Mouse (Mus musculus) stomach, embryonic 15.5 days (tissue): Measurements from ENCODE around the gene Olfr1357. TPM values are rescaled to one million over a fixed set of nuclear protein-coding genes. Genes with fewer than 3 reads are reported as not detected.
A peak's percentile ranks its signal among the peaks of the same experiment; 100 is the strongest.

Experiments
- ATAC-seq: fragments of 200-750 bp; cut with Nextera tagmentation; 2 replicates; pipeline ENCODE4 v1.8.0; 2017; ENCODE audit warnings: low read depth, moderate number of reproducible peaks, moderate TSS enrichment; ENCODE audit not compliant: insufficient read depth, low FRiP score
- H3K27ac ChIP-seq: fragments of 300-500 bp; sonication (generic); 2 replicates; pipeline ENCODE4 v1.5.1; 2015; ENCODE audit warnings: mild to moderate bottlenecking, inconsistent platforms
- H3K27me3 ChIP-seq: fragments of 300-500 bp; sonication (generic); replicated peaks from 2 replicates; pipeline ENCODE4 v1.6.1; 2015; ENCODE audit warnings: inconsistent platforms
- H3K36me3 ChIP-seq: fragments of 300-500 bp; sonication (generic); 2 replicates; pipeline ENCODE4 v1.6.1; 2015; ENCODE audit warnings: inconsistent platforms
- H3K4me1 ChIP-seq: fragments of 300-500 bp; sonication (generic); 2 replicates; pipeline ENCODE4 v1.6.1; 2015; ENCODE audit warnings: inconsistent platforms
- H3K4me2 ChIP-seq: fragments of 300-500 bp; sonication (generic); 2 replicates; pipeline ENCODE4 v1.6.1; 2015; ENCODE audit warnings: mild to moderate bottlenecking, inconsistent platforms
- H3K4me3 ChIP-seq: fragments of 300-500 bp; sonication (generic); replicated peaks from 2 replicates; pipeline ENCODE4 v1.5.1; 2015; ENCODE audit warnings: inconsistent platforms
- H3K9ac ChIP-seq: fragments of 300-500 bp; sonication (generic); 2 replicates; pipeline ENCODE4 v1.6.1; 2015; ENCODE audit warnings: inconsistent platforms
- H3K9me3 ChIP-seq: fragments of 300-500 bp; sonication (generic); 2 replicates; pipeline ENCODE4 v1.6.1; 2016; ENCODE audit warnings: inconsistent platforms
- WGBS: fragments of 180-500 bp; shearing (Covaris S2); methylation state at CpG from one replicate; pipeline ENCODE4 v1.1.7; 2015; 5-methylcytosine and 5-hydroxymethylcytosine counted together
- polyA plus RNA-seq: library from polyadenylated mRNA; unstranded; fragments of >200 nt; fragmentation: Nextera tagmentation; extraction: Ambion mirVana; gene quantifications from 2 replicates; pipeline ENCODE4 v1.2.1, GENCODE M21; 2015

Gene Olfr1357
- polyA plus RNA-seq, 1 experiment from 2014 or later: not detected

GRCm38 (mm10) chr10:78592856-78593379 is 25.0 kb downstream of the Olfr1357 start:
- H3K4me3 ChIP-seq: no peak overlapping the region
- WGBS: 77% methylated on average over 4 of the region's 4 CpGs
- no peaks in the 10 kb centered on the region for H3K9me3 ChIP-seq
- H3K9ac ChIP-seq: no peak overlapping the region
- H3K36me3 ChIP-seq: peaks cover 19% of the 10 kb centered on the region
- H3K27ac ChIP-seq: no peak overlapping the region
- no peak overlapping the region for H3K4me2 ChIP-seq
- H3K4me1 ChIP-seq: peaks cover 7% of the 10 kb centered on the region; the same call in 1 of the 2 replicates
- no peak for ATAC-seq
- no peaks in the 10 kb centered on the region for H3K27me3 ChIP-seq

- H3K27ac ChIP-seq: peak within 1 kb of the TSS; percentile 84
- peak; percentile 41; the same call in 1 of the 2 replicates for ATAC-seq
- H3K36me3 ChIP-seq: peaks cover 28% of the 10 kb centered on the region
- 3% methylated on average over 49 of the region's 54 CpGs for WGBS
- no peaks in the 10 kb centered on the region for H3K9me3 ChIP-seq
- peak within 1 kb of the TSS; percentile 53 for H3K9ac ChIP-seq
- peaks cover 7% of the 10 kb centered on the region; the same call in 1 of the 2 replicates for H3K4me1 ChIP-seq
- peak within 1 kb of the TSS; percentile 73 for H3K4me2 ChIP-seq
- H3K27me3 ChIP-seq: no peaks in the 10 kb centered on the region
- H3K4me3 ChIP-seq: peak within 1 kb of the TSS; percentile 56
Observed at GRCm38 (mm10) chr10:78591406-78592328, 26.2 kb downstream of the Olfr1357 start, which contains the start of gene Syde1. Gene Syde1 (minus strand): TSS chr10:78591964.

GRCm38 (mm10) chr10:78590744-78591143 is 27.1 kb downstream of the Olfr1357 start:
- Histone ChIP-seq H3K9me3 (no peaks in the 10 kb centered on the region), H3K4me2 (peak overlapping the region; percentile 73), H3K27ac (peak overlapping the region; percentile 84), H3K9ac (peak overlapping the region; percentile 53), H3K27me3 (no peaks in the 10 kb centered on the region), H3K4me1 (peaks cover 7% of the 10 kb centered on the region; the same call in 1 of the 2 replicates), H3K4me3 (peak overlapping the region; percentile 56), H3K36me3 (peaks cover 37% of the 10 kb centered on the region)
- 0 out of 2 replicates have a peak, but pooled peaks have one; percentile 32 for ATAC-seq
- WGBS: 21% methylated on average over 9 of the region's 9 CpGs

- no peaks in the 10 kb centered on the region for H3K9me3 ChIP-seq
- H3K36me3 ChIP-seq: peaks cover 45% of the 10 kb centered on the region
- no peak overlapping the region for H3K27ac ChIP-seq
- peaks cover 7% of the 10 kb centered on the region; the same call in 1 of the 2 replicates for H3K4me1 ChIP-seq
- ATAC-seq: no peak
- H3K4me3 ChIP-seq: peak overlapping the region; percentile 56
- H3K4me2 ChIP-seq: peak overlapping the region; percentile 73
- no peak overlapping the region for H3K9ac ChIP-seq
- WGBS: 86% methylated on average over 8 of the region's 8 CpGs
- no peaks in the 10 kb centered on the region for H3K27me3 ChIP-seq
Observed at GRCm38 (mm10) chr10:78589901-78590300, 28.0 kb downstream of the Olfr1357 start.

- no peaks in the 10 kb centered on the region for H3K27me3 ChIP-seq
- peaks cover 7% of the 10 kb centered on the region; the same call in 1 of the 2 replicates for H3K4me1 ChIP-seq
- H3K9ac ChIP-seq: no peak overlapping the region
- WGBS: 95% methylated on average over 18 of the region's 18 CpGs
- H3K4me3 ChIP-seq: no peak overlapping the region
- no peak for ATAC-seq
- no peak overlapping the region for H3K4me2 ChIP-seq
- H3K9me3 ChIP-seq: no peaks in the 10 kb centered on the region
- H3K27ac ChIP-seq: no peak overlapping the region
- H3K36me3 ChIP-seq: peaks cover 49% of the 10 kb centered on the region
Observed at GRCm38 (mm10) chr10:78589291-78589690, 28.6 kb downstream of the Olfr1357 start.

DNA sequence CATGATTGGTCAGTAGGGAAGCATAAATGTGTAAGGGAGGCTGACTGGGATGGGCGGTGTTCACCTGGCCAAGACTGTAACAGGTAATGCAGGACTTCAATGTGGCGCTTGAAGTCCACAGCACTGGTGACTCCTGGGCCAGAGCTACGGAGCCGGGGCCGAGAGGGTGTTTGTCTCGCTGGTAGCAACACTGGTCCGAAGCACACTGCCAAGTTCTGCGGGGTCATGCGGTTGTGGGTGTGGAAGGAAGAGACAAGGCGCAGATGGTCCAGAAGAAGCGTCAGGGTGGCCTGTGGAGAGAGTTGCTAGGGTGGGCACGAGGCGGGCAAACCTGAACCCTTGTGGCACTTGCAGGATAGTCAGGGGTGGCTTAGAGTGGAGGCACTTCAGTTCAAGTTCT is 31.8 kb downstream of the Olfr1357 start:
- Histone ChIP-seq H3K27ac (no peak overlapping the region), H3K27me3 (no peaks in the 10 kb centered on the region), H3K9me3 (no peaks in the 10 kb centered on the region), H3K4me2 (no peak overlapping the region), H3K4me1 (peaks cover 7% of the 10 kb centered on the region; the same call in 1 of the 2 replicates), H3K4me3 (no peak overlapping the region), H3K36me3 (peaks cover 52% of the 10 kb centered on the region), H3K9ac (no peak overlapping the region)
- 97% methylated on average over 13 of the region's 13 CpGs for WGBS
- no peak for ATAC-seq

- H3K9ac ChIP-seq: no peak overlapping the region
- H3K36me3 ChIP-seq: peaks cover 52% of the 10 kb centered on the region
- H3K27me3 ChIP-seq: no peaks in the 10 kb centered on the region
- no peak for ATAC-seq
- no peaks in the 10 kb centered on the region for H3K9me3 ChIP-seq
- 90% methylated on average over 22 of the region's 22 CpGs for WGBS
- no peak overlapping the region for H3K4me2 ChIP-seq
- peaks cover 7% of the 10 kb centered on the region; the same call in 1 of the 2 replicates for H3K4me1 ChIP-seq
- no peak overlapping the region for H3K4me3 ChIP-seq
- no peak overlapping the region for H3K27ac ChIP-seq
Observed at GRCm38 (mm10) chr10:78585606-78586005, 32.3 kb downstream of the Olfr1357 start.

GRCm38 (mm10) chr10:78584996-78585395 is 32.9 kb downstream of the Olfr1357 start:
- no peak for ATAC-seq
- 80% methylated on average over 1 of the region's 1 CpGs for WGBS
- peaks cover 53% of the 10 kb centered on the region for H3K36me3 ChIP-seq

DNA sequence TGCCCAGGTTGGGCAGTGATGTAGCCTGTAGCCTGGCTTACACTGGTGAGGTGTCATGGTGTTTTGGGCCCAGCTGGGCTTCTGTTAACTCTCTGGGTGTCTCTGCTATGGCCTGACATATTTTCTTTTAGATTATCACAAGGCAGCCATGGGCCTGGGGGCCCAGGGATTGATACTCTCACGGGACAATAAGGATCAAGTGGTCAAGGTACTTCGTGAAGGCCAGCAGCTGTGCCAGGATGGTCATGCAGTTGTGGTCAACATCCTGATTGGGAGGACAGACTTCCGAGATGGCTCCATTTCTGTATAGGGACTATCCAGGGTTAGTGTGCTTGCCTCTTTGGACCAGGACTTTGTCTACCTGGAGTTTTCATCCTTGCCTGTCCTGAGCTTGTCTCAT is 33.9 kb downstream of the Olfr1357 start:
- peaks cover 53% of the 10 kb centered on the region for H3K36me3 ChIP-seq
- H3K27ac ChIP-seq: no peak overlapping the region
- no peak overlapping the region for H3K4me3 ChIP-seq
- H3K4me1 ChIP-seq: no peaks in the 10 kb centered on the region
- no peak for ATAC-seq
- no peaks in the 10 kb centered on the region for H3K27me3 ChIP-seq
- no peaks in the 10 kb centered on the region for H3K9me3 ChIP-seq
- 83% methylated on average over 3 of the region's 3 CpGs for WGBS
- H3K4me2 ChIP-seq: no peak overlapping the region
- no peak overlapping the region for H3K9ac ChIP-seq

More at GRCm38 (mm10) chr10:78584996-78585395, 32.9 kb downstream of the Olfr1357 start:
- peaks cover 2% of the 10 kb centered on the region; the same call in 1 of the 2 replicates for H3K4me1 ChIP-seq
- H3K9me3 ChIP-seq: no peaks in the 10 kb centered on the region
- no peak overlapping the region for H3K4me3 ChIP-seq
- no peak overlapping the region for H3K4me2 ChIP-seq
- no peak overlapping the region for H3K27ac ChIP-seq
- H3K27me3 ChIP-seq: no peaks in the 10 kb centered on the region
- no peak overlapping the region for H3K9ac ChIP-seq

DNA sequence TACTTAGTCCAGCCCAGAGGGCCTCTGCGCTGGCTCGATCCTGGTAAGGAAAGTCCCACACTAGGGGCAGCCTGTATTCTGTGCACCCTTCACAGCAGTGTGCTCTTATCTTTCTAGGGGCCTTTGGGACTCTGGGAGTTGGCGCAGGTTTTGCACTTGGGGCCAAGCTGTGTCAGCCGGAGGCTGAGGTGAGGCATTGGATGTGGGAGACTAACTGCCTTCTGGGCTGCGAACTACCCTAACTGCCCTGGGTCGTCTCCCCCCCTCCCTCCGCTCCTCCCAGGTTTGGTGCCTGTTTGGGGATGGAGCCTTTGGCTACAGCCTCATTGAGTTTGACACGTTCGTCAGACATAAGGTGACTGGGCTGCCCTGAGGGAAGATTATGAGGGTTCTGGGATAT is 34.5 kb downstream of the Olfr1357 start:
- no peaks in the 10 kb centered on the region for H3K4me1 ChIP-seq
- peaks cover 49% of the 10 kb centered on the region for H3K36me3 ChIP-seq
- H3K4me2 ChIP-seq: no peak overlapping the region
- no peak overlapping the region for H3K27ac ChIP-seq
- ATAC-seq: 0 out of 2 replicates have a peak, but pooled peaks have one; percentile 20
- WGBS: 62% methylated on average over 9 of the region's 9 CpGs
- no peaks in the 10 kb centered on the region for H3K9me3 ChIP-seq
- no peak overlapping the region for H3K9ac ChIP-seq
- H3K4me3 ChIP-seq: no peak overlapping the region
- no peaks in the 10 kb centered on the region for H3K27me3 ChIP-seq

GRCm38 (mm10) chr10:78581121-78581520 is 36.8 kb downstream of the Olfr1357 start:
- no peaks in the 10 kb centered on the region for H3K9me3 ChIP-seq
- ATAC-seq: no peak
- H3K36me3 ChIP-seq: peaks cover 32% of the 10 kb centered on the region
- no peaks in the 10 kb centered on the region for H3K4me1 ChIP-seq
- H3K9ac ChIP-seq: no peak overlapping the region
- WGBS: 93% methylated on average over 7 of the region's 7 CpGs
- H3K27me3 ChIP-seq: no peaks in the 10 kb centered on the region
- H3K4me3 ChIP-seq: no peak overlapping the region
- no peak overlapping the region for H3K4me2 ChIP-seq
- no peak overlapping the region for H3K27ac ChIP-seq

DNA sequence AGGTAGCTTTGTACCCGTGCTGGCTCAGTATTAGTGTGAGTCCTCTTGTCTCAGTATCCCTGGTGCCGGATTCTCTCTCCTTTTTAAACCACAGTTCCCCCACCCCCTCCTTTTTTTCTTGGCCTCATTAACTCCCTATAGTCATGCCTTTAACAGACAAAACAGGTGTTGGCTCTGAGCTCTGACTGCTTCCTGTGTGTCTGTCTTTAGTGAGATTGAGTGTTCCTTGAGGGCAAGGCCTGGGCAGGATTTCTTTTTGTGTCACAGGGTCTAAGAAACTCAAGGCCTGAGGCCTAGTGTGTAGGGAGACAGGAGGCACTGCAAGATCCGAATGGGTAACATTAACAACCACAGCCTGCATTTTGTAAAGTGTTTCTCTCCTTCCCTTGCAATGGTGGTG is 39.7 kb downstream of the Olfr1357 start:
- 76% methylated on average over 3 of the region's 3 CpGs for WGBS

More for the DNA sequence above, 39.7 kb downstream of the Olfr1357 start:
- Histone ChIP-seq H3K36me3 (0 out of 2 replicates have a peak, but pooled peaks cover 13% of the 10 kb centered on the region), H3K4me3 (no peak overlapping the region), H3K27ac (no peak overlapping the region), H3K4me2 (no peak overlapping the region), H3K9ac (no peak overlapping the region), H3K27me3 (no peaks in the 10 kb centered on the region), H3K9me3 (no peaks in the 10 kb centered on the region), H3K4me1 (peaks cover 9% of the 10 kb centered on the region)
- ATAC-seq: no peak
